Mouse (Mus musculus): ENCODE data around the gene Pjvk. TPM values are rescaled to one million over a fixed set of nuclear protein-coding genes. Genes with fewer than 3 reads are reported as not detected.
A peak's percentile ranks its signal among the peaks of the same experiment; 100 is the strongest.

The Pjvk gene
- polyA plus RNA-seq, 1 experiment from 2014 or later = not detected

DNA sequence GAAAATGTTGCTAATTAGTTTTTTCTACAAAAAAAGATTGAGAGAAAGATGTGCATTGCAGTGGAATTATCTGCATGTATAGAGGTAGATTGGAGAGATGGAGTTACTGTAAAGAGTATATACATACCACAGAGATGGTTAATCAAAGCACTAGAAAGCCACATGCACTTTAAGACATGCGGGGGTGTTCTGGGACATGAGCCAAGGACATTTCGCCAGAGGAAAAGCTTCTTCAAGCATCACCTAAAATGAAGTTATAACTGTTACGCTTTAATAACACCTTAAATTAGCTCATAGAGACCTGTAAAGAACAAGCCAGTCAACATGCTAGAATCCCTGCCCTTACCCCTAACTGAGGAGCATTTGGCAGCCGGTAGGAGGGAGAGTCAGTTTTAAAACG lies 18.9 kb downstream of the Pjvk start:
- WGBS = 46% methylated on average over 5 of the region's 5 CpGs
- Histone ChIP-seq H3K4me3 (no peak overlapping the region), H3K36me3 (peaks cover 20% of the 10 kb centered on the region; the same call in 1 of the 2 replicates), H3K4me1 (replicated peaks) (peaks cover 12% of the 10 kb centered on the region), H3K27ac (no peak overlapping the region), H3K4me2 (no peak overlapping the region), H3K9me3 (replicated peaks) (no peaks in the 10 kb centered on the region), H3K27me3 (no peaks in the 10 kb centered on the region), H3K9ac (no peak overlapping the region)
- no peak for ATAC-seq (replicated peaks; ENCODE audit: insufficient number of reproducible peaks, insufficient read depth, low FRiP score, low read depth)

DNA sequence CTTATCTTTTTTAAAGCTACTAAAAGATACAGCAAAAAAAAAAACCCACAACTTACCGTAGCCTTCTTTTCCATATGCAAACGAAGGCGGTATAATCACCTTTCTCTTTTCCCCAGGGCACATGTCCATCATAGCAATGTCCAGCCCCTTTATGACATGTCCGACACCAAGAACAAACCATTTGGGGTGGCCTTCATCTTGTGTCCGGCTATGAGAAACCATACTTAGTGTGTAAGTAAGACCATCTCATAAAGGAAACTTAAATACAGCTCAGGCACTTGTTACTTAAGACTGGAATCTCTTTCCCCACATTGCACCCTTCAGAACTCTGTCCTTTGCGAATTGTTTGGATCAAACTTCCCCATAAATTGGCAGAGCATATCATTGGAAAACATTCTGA lies 23.4 kb downstream of the Pjvk start:
- Histone ChIP-seq H3K36me3 (no peaks in the 10 kb centered on the region), H3K9me3 (replicated peaks) (no peaks in the 10 kb centered on the region), H3K4me1 (replicated peaks) (peaks cover 31% of the 10 kb centered on the region), H3K27me3 (no peaks in the 10 kb centered on the region), H3K4me2 (peak overlapping the region; percentile 75), H3K27ac (peak overlapping the region; percentile 82; the same call in 1 of the 2 replicates), H3K4me3 (peak overlapping the region; percentile 57), H3K9ac (peak overlapping the region; percentile 62; the same call in 1 of the 2 replicates)
- ATAC-seq (replicated peaks; ENCODE audit: insufficient number of reproducible peaks, insufficient read depth, low FRiP score, low read depth) = no peak
- 84% methylated on average over 6 of the region's 6 CpGs for WGBS

DNA sequence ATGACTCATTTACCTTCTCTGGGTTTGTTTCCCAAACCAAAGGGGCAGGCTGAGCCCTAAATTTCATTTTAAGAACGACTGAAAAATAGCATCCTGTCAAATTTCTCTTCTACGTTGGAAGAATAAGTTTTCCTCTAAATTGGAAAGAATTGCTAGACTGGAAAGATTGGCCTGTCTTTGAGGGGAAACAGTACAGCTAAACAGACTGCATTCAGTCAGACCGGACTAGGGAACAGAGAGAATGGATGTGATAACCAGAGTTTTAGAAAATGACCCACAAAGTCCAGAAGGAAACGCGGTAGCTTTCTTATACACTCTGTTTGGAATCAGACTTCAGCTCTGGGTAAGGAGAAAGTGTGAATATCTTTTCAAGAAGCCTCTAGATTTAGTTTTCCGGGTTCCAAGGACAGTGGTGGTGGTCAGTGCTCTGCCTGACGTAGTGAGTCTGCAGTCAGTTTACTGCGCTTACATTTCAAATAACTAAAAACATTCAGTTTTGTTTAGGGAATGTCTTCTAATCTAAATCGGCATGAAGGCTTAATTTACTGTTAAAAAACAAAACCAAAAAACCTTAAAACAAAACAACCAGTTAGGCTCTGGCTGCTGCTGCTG lies 24.0 kb downstream of the Pjvk start:
- Histone ChIP-seq H3K36me3 (no peaks in the 10 kb centered on the region), H3K27me3 (no peaks in the 10 kb centered on the region), H3K4me1 (replicated peaks) (peaks cover 34% of the 10 kb centered on the region), H3K9ac (peak overlapping the region; percentile 62), H3K4me2 (peak overlapping the region; percentile 75), H3K27ac (peak overlapping the region; percentile 82), H3K9me3 (replicated peaks) (no peaks in the 10 kb centered on the region), H3K4me3 (peak overlapping the region; percentile 57)
- WGBS = 22% methylated on average over 9 of the region's 9 CpGs
- ATAC-seq (replicated peaks; ENCODE audit: insufficient number of reproducible peaks, insufficient read depth, low FRiP score, low read depth) = no peak

DNA sequence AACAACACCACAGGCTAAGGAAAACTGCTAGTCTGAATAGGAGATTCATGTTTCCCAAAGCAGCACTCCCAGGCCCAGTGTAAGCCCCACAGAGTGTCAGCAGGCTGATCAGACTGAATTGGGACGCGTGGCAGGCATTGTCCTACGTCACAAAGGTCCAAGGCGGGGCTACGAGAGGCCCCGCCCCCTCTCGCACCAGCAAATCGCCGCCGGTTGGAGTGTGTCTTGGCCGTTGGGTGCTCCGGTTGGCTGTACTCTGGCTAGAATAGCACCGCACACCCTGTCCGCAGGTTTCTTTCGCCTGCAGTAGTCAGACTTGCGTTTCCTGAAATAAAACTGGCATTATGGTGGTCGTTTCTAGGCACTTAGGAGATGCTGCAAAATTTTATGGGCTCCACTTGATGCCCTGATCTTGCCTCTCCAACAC lies 24.7 kb downstream of the Pjvk start, which contains the start of gene Fkbp7:
Gene Fkbp7 (minus strand): TSS at position 151 of the 427 bp plus-strand sequence.
- peak; percentile 92 for ATAC-seq (replicated peaks; ENCODE audit: insufficient number of reproducible peaks, insufficient read depth, low FRiP score, low read depth)
- Histone ChIP-seq H3K4me1 (replicated peaks) (peaks cover 31% of the 10 kb centered on the region), H3K36me3 (no peaks in the 10 kb centered on the region), H3K27ac (peak within 1 kb of the TSS; percentile 82), H3K4me3 (peak within 1 kb of the TSS; percentile 57), H3K9me3 (replicated peaks) (no peaks in the 10 kb centered on the region), H3K9ac (peak within 1 kb of the TSS; percentile 62), H3K27me3 (no peaks in the 10 kb centered on the region), H3K4me2 (peak within 1 kb of the TSS; percentile 75)
- WGBS = 1% methylated on average over 17 of the region's 17 CpGs

DNA sequence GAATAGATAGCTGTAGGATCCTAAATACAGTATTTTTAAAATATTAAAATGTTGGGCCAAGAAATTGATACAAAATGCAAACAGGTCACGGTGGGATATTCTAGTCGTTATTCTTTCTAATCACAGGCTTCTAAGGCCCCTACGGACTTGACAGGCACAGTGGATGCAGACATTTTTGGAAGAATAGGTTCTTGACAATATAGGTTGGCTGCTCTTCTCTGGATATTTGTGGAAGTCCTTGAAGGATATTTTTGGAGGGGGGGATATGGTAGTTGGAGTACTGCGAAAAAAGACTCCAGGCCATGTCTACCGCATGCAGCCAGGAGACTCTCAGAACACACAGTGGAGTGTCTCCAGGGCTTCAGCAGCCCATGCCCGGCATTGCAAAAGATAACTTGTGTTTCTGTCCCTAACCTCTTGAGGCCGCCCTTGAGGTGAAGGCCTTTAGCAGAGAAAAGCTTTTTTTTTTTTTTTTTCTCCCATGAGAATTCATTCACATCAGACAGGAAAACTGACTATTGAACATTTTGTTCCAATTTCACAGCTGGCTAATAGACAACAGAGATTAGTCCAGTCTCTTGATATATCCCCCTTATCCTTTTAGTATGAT lies 25.3 kb downstream of the Pjvk start:
- H3K4me1 ChIP-seq (replicated peaks) = peaks cover 31% of the 10 kb centered on the region
- no peaks in the 10 kb centered on the region for H3K36me3 ChIP-seq
- peak overlapping the region; percentile 82 for H3K27ac ChIP-seq
- ATAC-seq (replicated peaks; ENCODE audit: insufficient number of reproducible peaks, insufficient read depth, low FRiP score, low read depth) = no peak
- H3K4me3 ChIP-seq = peak overlapping the region; percentile 57
- H3K9me3 ChIP-seq (replicated peaks) = no peaks in the 10 kb centered on the region
- H3K27me3 ChIP-seq = no peaks in the 10 kb centered on the region
- H3K9ac ChIP-seq = 0 out of 2 replicates have a peak overlapping the region, but pooled peaks have one; percentile 62
- 33% methylated on average over 7 of the region's 7 CpGs for WGBS
- peak overlapping the region; percentile 75 for H3K4me2 ChIP-seq

DNA sequence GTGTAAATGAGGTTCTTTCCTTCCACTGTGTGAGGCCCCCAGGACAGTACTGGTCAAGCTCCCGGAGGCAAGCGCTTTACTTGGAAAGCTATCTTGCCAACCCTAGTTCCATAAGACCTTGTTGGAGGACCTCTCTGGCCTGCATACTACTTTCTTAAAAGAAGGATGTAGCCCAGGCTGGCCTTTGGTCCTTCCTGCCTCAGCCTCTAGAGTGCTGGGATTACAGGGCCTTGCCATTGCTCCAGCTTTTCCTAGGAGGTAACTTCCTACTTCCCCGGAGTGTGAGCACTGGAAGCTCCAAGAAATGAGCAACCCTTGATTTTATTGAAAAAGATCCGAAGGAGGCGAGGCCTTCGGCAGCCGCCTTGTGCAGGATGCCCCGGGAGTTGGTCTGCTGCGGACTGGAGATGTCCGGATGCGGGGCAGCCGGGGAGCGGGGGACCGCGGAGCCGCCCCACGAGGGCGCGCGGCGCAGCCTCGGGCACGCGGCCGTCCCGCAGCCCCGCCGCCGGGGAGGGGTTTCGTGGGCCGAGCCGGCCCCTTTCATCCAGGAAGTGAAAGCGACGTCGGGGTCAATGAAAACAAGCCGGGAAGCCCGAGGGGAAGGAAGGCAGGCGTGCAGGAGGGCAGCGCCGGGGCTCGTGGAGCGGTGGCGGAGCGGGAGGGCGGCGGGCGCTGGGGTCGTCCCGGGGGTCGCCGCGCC lies 26.6 kb downstream of the Pjvk start, which contains the start of gene Plekha3:
Gene Plekha3 (plus strand): TSS at position 557 of the 703 bp plus-strand sequence.
- ATAC-seq (replicated peaks; ENCODE audit: insufficient number of reproducible peaks, insufficient read depth, low FRiP score, low read depth) = peak; percentile 80
- Histone ChIP-seq H3K9me3 (replicated peaks) (no peaks in the 10 kb centered on the region), H3K9ac (peak within 1 kb of the TSS; percentile 87), H3K27me3 (no peaks in the 10 kb centered on the region), H3K4me1 (replicated peaks) (peaks cover 31% of the 10 kb centered on the region), H3K4me2 (peak within 1 kb of the TSS; percentile 83), H3K27ac (peak within 1 kb of the TSS; percentile 78), H3K4me3 (peak within 1 kb of the TSS; percentile 93), H3K36me3 (no peaks in the 10 kb centered on the region)
- WGBS = 4% methylated on average over 46 of the region's 52 CpGs

DNA sequence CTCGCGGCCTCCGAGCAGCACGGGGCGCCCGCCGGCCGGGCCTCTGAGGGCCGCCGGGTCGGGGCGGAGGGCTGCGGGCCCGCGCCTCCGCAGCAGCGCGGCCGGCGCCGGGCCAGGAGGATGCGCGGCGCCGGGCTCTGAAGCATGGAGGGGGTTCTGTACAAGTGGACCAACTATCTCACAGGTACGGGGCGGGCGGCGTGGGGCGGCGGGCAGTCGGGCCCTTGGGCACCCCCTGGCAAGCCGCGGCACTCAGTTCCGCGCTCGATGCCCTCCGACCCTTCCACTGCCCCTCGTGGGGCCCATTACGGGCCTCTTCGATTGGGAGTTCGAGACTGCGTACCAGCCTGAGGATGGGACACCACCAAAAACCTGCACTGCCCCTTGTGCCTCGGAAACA lies 27.2 kb downstream of the Pjvk start:
- H3K36me3 ChIP-seq = no peaks in the 10 kb centered on the region
- ATAC-seq (replicated peaks; ENCODE audit: insufficient number of reproducible peaks, insufficient read depth, low FRiP score, low read depth) = peak; percentile 18
- peaks cover 31% of the 10 kb centered on the region for H3K4me1 ChIP-seq (replicated peaks)
- H3K4me2 ChIP-seq = peak overlapping the region; percentile 83
- H3K4me3 ChIP-seq = peak overlapping the region; percentile 93
- peak overlapping the region; percentile 87 for H3K9ac ChIP-seq
- H3K9me3 ChIP-seq (replicated peaks) = no peaks in the 10 kb centered on the region
- WGBS = 2% methylated on average over 44 of the region's 44 CpGs
- peak overlapping the region; percentile 78 for H3K27ac ChIP-seq
- H3K27me3 ChIP-seq = no peaks in the 10 kb centered on the region

DNA sequence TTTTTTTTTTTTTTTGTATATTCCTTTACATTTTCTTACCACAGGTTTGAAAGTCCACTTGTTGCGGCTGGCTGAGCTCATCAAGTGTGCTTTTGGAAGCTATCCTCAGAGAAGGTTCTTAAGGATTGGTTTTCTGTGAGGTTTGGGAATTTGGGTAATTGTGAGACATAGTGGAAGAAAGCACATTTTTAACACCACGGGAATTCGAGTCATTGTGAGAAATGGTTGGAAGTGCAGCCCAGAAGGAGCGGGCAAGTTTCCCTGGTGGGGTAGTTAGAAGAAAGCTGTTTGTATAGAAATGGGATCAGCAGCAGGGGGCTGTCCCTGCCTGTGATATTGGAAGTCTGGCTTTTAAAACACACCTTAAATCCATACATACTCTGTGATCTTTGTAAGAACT lies 27.7 kb downstream of the Pjvk start:
- WGBS = 24% methylated on average over 4 of the region's 4 CpGs

DNA sequence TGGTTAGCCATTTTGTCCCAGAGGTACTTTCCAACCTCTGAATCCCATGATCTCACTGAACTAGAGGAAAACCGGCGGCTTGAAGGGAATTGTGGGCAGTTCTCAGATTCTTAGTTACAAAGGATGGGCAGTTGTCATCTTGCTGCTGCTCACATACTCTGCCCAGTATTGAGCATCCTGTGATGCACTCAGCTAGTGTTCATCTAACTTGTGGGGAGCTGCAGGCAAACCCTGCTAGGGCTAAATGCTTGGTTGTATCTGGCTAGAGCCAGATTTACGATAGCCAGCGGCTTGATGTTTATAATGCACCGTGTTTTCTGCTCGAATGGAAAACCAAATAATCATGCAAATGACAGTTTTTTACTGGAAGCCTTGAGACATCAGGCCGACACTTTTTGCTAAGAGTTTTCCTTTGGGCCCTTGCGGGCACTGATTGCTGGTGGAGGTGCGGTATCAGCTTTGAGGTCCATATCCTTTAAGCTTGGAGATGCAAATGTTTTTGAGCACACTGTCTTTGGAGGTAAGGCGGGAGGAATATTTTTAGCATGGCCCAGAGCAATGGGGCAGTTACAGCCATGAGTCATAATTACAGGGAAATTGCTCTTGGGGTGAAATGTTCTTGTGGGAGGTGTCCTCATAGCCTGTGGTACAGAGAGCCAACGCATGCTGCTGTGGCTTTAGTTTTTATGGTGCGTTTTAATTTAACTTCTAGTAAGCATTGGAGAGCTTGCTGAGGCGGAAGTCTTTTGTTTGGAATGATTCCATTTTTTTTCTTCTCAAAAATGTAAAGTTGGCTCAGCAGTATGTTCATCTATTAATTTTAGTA lies 28.3 kb downstream of the Pjvk start:
- peaks cover 27% of the 10 kb centered on the region for H3K4me1 ChIP-seq (replicated peaks)
- ATAC-seq (replicated peaks; ENCODE audit: insufficient number of reproducible peaks, insufficient read depth, low FRiP score, low read depth) = no peak
- peak overlapping the region; percentile 83 for H3K4me2 ChIP-seq
- 69% methylated on average over 13 of the region's 13 CpGs for WGBS
- H3K9ac ChIP-seq = no peak overlapping the region
- H3K36me3 ChIP-seq = no peaks in the 10 kb centered on the region
- H3K27me3 ChIP-seq = no peaks in the 10 kb centered on the region
- H3K9me3 ChIP-seq (replicated peaks) = no peaks in the 10 kb centered on the region
- H3K4me3 ChIP-seq = peak overlapping the region; percentile 93
- no peak overlapping the region for H3K27ac ChIP-seq

More for the DNA sequence above, 27.7 kb downstream of the Pjvk start:
- H3K9ac ChIP-seq = peak overlapping the region; percentile 87
- no peaks in the 10 kb centered on the region for H3K36me3 ChIP-seq
- H3K27ac ChIP-seq = no peak overlapping the region
- no peaks in the 10 kb centered on the region for H3K9me3 ChIP-seq (replicated peaks)
- H3K27me3 ChIP-seq = no peaks in the 10 kb centered on the region
- no peak for ATAC-seq (replicated peaks; ENCODE audit: insufficient number of reproducible peaks, insufficient read depth, low FRiP score, low read depth)
- peaks cover 31% of the 10 kb centered on the region for H3K4me1 ChIP-seq (replicated peaks)
- peak overlapping the region; percentile 93 for H3K4me3 ChIP-seq
- peak overlapping the region; percentile 83 for H3K4me2 ChIP-seq

DNA sequence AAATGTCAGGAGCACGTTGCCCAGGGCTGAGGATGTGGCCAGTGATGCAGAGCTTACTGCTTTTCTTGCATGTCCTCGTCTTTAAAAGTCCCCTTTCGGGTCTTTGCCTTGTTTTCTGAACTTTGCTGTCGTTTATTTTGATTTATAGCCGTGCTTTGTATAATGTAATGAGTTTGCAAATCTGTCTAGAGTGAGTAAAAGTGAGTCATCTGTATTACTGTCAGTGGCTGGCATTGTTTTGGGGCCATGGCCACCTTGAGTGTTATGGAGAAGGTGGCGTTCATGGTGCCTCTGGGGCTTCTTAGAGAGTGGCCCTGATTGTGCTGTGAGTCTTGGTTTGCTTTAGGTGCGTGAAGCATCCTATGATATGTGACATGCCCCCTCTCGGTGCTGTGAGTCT lies 34.0 kb downstream of the Pjvk start:
- H3K4me3 ChIP-seq = no peak overlapping the region
- H3K9ac ChIP-seq = no peak overlapping the region
- no peak overlapping the region for H3K4me2 ChIP-seq
- ATAC-seq (replicated peaks; ENCODE audit: insufficient number of reproducible peaks, insufficient read depth, low FRiP score, low read depth) = no peak
- H3K9me3 ChIP-seq (replicated peaks) = no peaks in the 10 kb centered on the region
- peaks cover 48% of the 10 kb centered on the region for H3K36me3 ChIP-seq
- WGBS = 89% methylated on average over 8 of the region's 8 CpGs
- H3K27me3 ChIP-seq = no peaks in the 10 kb centered on the region
- H3K4me1 ChIP-seq (replicated peaks) = no peaks in the 10 kb centered on the region; the same call in 1 of the 2 replicates
- H3K27ac ChIP-seq = no peak overlapping the region

DNA sequence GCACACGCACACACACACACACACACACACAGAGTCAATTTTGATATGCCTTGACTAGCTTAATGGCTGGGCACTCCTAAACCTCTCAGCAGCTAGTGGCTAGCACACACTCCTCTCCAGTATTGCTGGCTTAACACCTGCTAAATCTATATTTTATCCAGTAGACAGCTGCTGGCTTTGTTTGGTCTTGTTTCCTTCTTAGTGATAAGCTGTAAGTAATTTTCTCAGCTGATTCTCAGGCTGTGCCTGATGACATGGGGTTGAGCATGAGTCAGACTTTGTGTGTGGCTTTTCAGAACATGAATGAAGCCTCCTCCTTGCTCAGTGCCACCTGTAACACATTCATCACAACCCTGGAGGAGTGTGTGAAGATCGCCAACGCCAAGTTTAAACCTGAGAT lies 38.7 kb downstream of the Pjvk start:
- no peaks in the 10 kb centered on the region for H3K27me3 ChIP-seq
- no peak overlapping the region for H3K4me3 ChIP-seq
- no peak overlapping the region for H3K9ac ChIP-seq
- H3K27ac ChIP-seq = no peak overlapping the region
- 88% methylated on average over 3 of the region's 3 CpGs for WGBS
- no peaks in the 10 kb centered on the region for H3K9me3 ChIP-seq (replicated peaks)
- H3K36me3 ChIP-seq = peaks cover 72% of the 10 kb centered on the region
- H3K4me2 ChIP-seq = no peak overlapping the region
- H3K4me1 ChIP-seq (replicated peaks) = peaks cover 10% of the 10 kb centered on the region
- no peak for ATAC-seq (replicated peaks; ENCODE audit: insufficient number of reproducible peaks, insufficient read depth, low FRiP score, low read depth)
